Mouse (Mus musculus): Measurements from ENCODE around the gene Mfsd10.

Gene Mfsd10

GRCm38 (mm10) chr5:34636481-34637287, at the start of gene Mfsd10:
TSS of gene Mfsd10 (minus strand) at chr5:34637212.
- DNase-seq, result peak; percentile 89

- no peak for DNase-seq
These were observed 33.3 kb upstream of the Mfsd10 start for GRCm38 (mm10) chr5:34670280-34670679.

DNA sequence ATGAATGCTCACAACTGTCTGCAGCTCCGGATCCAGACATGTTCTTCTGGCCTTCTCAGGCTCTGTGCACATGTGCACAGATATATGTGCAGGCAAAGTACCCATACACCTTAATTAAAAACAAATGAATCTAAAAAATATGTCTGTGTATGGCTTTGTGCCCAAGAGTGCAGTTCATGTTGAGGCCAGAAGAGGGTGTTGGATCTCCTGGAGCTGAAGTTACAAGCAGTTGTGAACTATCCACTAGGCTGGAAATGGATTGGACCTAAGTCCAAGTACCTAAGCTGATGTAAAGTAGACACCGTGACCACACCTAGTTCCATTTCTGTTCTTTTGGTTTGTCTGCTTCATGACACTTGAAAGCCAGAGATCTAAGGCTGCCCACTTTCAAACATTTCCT, 32.5 kb upstream of the Mfsd10 start:
- DNase-seq, result no peak

DNA sequence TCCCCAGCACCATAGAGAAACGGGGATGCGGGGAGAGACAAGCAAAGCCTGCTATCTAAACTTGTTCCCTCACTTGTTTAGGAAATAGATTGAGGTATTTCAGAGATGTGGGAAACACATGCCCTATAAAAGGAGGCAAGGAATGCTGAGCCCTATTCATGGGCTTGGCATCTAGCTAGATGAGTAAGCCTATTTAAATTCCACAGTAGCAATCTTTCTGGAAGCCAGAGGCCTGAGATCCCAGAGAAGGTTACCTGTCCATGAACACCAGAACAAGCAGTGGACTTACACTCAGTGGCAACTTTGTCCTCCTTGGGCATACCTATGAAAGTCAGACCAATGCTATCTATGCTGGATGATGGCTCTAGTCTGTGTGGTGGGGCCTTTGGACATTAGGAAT, 26.2 kb upstream of the Mfsd10 start:
- DNase-seq, result no peak

DNA sequence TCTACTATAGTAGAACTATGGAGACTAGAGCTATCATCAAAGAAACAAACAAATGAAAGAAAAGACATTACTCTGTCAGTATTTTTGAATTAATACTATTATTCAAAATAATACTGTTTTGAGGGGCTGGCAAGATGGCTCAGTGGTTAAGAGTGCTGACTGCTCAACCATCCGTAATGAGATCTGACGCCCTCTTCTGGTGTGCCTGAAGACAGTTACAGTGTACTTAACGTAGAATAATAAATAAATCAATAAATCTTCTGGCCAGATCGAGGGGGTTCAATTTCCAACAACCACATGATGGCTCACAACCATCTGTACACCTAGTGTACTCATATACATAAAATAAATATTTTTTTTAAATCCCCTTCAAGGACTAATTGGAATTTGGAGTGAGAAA, 24.9 kb upstream of the Mfsd10 start:
- no peak for DNase-seq

GRCm38 (mm10) chr5:34660591-34661130, 23.6 kb upstream of the Mfsd10 start:
- DNase-seq, result no peak

DNA sequence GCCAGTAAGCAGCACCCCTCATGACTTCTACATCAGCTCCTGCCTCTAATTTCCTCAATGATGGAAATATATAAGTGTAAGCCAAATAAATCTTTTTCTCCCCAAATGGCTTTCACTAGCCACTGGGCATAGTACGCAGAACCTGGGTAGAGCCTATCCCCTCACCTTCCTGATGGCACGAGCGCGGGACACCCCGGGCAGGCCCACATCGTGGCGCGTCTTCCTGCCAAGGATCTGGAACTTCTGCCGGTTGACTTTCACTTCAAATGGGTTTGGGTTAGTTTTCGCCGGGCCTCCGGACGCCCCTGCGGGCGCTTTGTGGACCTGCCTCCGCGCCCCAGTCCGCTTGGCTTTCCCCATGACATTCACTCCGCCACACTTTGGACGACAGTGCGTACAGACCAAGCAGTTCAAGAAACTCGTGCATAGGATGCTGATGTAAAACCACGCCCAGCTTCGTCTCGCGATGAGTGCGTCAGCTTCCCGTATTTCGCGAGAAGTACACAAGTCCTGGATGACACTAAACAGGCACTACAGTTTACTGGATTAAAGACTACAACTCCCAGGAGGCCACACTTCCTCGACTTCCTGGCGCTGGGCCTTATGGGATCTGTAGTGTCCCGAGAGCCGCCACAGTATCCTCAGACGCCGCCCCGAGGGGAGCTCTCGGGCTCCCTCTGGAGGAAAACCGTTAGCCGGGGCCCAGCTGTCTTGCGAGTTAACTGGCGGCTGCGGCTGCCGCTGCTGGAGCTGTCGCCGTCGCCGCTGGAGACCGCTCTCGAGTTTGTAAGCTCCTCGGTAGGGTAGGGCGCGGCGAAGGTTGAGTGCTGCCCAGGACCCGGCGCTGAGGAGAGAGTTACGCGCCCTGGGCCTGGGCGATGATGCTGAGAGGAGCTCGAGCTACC, 22.9 kb upstream of the Mfsd10 start, which contains the start of the genes Nop14 and Grk4:
TSS of gene Nop14 (minus strand) at position 463 of the 905 bp plus-strand sequence.
TSS of gene Grk4 (plus strand) at position 694 of the 905 bp plus-strand sequence.
- peak; percentile 100 for DNase-seq

DNA sequence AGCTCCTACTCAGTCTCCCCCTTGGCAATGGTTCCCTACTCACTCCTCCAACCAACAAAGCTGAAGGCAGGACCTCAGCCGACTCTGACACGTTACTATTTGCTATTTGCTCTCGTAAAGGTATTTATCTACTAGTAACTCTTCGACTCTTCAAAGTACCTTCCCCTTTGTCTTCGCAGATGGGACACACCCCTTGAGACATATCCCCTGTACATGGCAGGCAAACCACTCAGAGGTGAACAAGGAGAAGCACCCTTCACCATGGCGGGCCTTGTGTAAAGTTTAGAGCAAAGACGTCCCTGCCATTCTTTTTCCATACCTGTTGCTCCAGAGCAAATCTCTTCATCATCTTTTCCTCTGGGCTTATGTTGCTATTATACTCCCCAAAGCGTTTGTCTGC, 20.5 kb upstream of the Mfsd10 start:
- no peak for DNase-seq

GRCm38 (mm10) chr5:34654881-34655280, 17.9 kb upstream of the Mfsd10 start:
- no peak for DNase-seq

- DNase-seq, result no peak
These were observed 15.9 kb upstream of the Mfsd10 start for GRCm38 (mm10) chr5:34652961-34653360.

DNA sequence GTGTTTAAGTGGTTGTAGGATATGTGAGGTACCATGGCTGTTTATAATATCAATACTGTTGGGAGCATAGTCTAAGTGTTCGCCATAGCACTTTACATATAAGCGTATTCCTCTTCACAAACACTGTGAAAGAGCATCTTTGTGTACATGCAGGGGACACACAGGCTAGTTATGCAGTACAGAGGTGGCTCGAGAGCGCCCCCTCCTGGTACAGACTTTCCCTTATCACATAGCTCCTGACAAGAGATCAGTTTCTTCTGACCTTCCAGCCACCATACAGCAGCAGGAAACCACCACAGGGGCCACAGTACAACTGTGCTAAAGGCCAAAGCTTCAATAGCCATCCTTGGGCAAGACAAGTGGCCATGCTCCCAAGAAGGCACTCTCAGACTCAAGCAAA, 10.6 kb upstream of the Mfsd10 start:
- peak; percentile 61 for DNase-seq

GRCm38 (mm10) chr5:34642932-34643331, 5.9 kb upstream of the Mfsd10 start:
- DNase-seq, result peak; percentile 71

- DNase-seq, result no peak
These were observed 5.0 kb upstream of the Mfsd10 start for GRCm38 (mm10) chr5:34641991-34642390.

DNA sequence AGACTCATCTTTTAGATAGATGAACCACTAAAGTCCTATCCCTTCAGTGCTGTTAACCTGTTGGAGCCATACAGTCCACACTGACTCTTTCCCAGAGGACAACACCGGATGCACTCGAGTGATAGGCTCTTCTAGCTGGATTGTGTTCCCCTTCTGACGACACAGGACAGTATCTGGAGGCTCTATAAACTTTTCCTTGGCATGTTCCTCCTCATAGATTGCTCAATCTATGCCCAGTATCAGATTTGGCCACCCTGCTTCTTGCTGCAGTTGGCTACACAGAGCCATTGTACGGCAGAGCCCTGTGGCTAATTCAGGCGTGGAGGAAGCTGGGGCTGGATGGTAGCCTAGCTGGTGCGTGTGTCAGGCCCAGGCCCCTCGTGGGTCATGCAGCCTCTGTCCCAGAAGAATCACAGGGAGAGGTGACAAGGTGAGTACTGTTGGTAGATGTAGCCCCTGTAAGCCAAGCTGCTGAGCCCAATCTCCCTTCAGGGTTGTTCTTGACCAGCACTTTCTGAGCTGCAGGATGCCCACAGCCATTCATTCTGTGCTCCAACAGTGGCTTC, 662 bp upstream of the Mfsd10 start:
- no peak for DNase-seq

DNA sequence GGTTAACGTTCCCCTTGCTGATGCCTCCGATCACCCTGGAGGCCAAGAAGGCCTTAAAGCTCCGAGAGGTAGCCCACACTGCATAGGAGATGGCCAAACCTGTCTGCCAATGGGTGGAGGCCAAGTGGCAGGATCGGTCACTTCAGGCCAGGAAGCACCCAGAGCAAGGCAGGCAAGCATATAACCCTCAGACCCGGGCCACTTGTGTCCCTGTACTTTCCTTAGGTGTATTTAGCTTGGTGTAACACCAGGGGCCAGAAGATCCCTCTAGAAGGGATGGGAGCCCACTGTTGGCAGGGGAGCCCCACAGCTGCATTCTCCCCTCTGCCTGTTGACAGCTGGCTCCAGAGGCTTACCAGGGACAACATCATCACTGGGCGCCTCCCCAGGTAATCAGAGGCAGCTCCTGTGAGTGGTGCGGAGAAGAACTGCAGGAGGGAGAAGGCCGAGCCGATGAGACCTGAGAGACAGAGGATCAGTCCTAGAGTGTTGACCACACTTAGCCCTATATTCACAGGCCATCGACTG, 1.3 kb downstream of the Mfsd10 start:
- no peak for DNase-seq

- DNase-seq, result no peak
These were observed 2.1 kb downstream of the Mfsd10 start for GRCm38 (mm10) chr5:34634746-34635400.

DNA sequence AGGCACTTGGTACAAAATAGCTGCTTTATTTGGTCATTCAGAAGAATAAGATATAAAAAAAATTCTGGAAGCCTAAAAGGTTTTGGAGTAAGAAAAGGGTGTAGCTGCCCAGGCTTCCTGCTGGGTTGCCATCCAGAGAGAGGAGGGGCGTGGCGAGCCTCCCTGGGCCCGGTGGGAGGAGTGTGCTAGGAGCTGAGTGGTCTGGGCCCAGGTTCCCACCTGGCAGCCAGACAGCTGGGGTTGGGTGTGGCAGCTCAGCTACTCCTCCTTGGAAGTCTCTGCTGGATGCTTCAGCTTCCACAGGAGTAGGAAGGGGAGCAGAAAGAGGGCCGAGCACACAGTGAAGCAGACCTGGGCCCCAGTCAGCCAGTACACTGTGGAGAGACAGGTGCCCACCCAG, 3.4 kb downstream of the Mfsd10 start:
- peak; percentile 67 for DNase-seq

- no peak for DNase-seq
These were observed 4.0 kb downstream of the Mfsd10 start for GRCm38 (mm10) chr5:34632996-34633395.

DNA sequence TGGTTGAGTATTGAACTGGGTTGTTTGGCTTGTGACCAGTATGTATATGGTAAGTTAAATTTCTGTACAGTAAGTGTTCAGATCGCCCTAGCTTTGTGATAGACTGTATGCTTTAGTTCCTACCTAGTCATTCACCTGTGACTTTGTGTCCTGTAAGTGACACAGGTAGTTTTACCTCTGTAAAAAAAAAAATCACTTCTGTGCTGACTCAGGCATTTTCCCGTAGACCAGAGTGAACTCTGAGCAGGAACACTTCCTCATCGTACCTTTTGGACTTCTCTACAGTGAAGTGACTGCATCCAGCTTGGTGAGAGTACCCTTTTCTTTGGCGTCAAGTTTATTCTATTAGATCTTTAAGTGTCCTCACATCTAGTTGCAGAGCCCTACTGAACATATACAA, 27.0 kb downstream of the Mfsd10 start:
- no peak for DNase-seq

GRCm38 (mm10) chr5:34608226-34608625, 28.8 kb downstream of the Mfsd10 start:
- DNase-seq, result no peak

GRCm38 (mm10) chr5:34607100-34607880, 29.7 kb downstream of the Mfsd10 start:
- DNase-seq, result no peak

Data from lung, postnatal 10 days (tissue).